Mouse (Mus musculus) c-Kit-positive CD71-negative TER-119-negative erythroid progenitor cells, embryonic 14.5 days (primary cell): ENCODE results near the gene Tceal8.
A peak's percentile ranks its signal among the peaks of the same experiment; 100 is the strongest.
"Not testable (repeated sequence)": the region's sequence is repeated elsewhere in the genome, so short reads cannot be mapped to it uniquely, and the experiment has no call there.

Source experiments
- DNase-seq: peaks from one replicate; pipeline ENCODE4 v3.0.0-alpha.2; 2013; ENCODE audit warnings: low read depth

Tceal8 gene

DNA sequence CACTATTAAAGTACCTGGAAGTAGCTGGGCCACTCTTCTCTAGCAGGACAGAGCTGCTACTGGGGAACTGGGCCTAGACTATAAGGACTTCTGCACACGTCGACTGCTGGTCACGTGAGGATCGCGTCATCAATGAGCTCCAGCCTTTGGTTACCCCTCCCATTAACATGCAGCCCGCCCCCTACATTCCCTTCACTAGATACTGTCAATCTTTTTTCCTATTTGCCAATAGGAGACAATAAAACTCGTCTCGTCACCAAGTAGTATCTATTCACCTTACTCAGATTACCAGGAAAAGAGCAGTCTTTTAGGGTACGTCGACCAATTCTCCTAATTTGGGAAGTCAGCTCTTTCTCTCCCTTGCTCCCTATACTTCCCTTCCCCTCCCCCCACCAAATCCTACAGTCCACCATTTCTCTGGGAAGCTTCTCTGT, at the start of gene Tceal8:
Tceal8 (minus strand) TSS at position 225 of the 434 bp plus-strand sequence.
- DNase-seq = peak; percentile 65

DNA sequence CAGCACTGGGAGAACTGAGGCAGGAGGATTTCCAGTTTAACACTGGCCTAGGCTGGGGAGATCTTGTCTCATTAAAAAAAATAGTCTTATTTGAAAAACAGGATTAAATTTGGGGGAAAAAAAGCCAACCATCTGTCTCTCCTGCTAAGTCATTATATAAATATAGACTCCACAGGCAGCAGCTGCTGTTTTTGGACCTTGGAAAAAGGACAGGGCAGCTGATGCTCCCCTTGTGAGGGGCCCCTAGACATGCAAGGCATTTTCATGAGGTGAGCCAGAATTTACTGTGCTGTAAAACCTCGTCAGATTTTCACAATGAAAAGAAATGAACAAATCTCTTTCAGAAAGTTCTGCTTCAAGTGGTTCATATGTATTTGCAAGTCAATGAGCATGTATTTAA, 44.2 kb upstream of the Tceal8 start:
- no peak for DNase-seq

DNA sequence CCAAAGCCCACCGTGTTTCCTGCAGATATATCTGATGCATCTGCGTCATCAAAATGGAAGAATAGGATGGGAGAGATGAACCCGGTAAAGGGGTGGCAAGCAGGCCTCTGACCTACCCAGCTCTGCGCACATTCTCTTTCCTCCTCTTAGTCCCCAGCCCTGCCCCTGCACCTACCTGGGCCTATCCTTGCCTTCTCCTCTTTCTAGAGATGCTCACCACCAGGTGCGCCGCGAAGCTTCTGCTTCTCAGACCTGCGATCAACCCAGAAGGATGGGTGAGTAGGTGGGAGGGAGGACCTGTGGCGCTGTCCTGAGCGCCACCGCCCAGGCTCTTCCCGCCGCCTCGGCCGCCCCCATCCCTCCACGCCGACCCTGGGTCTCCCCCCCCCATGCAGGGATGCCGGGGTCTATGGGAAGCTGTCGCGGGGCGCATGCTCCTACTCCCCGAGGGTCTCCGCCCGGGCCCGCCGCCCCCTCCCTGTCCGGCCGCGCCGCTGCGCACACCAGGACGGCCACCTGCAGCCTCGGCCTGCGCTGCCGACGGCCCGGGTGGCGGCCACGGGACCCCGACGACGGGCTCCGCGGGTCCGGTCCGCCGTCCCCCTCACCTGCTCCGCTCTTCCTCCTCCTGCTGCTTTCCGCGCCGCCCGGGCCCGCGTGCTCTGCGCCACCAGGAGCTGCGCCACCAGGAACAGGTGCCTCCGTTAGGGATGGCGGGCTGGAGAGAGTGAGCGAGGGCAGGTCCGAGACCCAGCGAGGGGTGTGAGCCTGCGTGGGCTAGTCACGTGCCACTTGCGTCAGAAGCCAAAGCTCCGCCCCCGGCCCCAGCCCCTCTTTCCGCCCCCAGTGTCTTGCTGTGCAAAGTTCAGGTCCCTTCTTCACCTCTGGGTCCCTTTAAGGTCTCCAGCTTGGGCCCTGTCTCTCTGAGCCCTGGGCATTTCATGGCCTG, 42.9 kb upstream of the Tceal8 start, which contains the start of the genes Tceal7 and Bex1:
Tceal7 (plus strand) TSS at position 51 of the 949 bp plus-strand sequence.
Bex1 (minus strand) TSS at position 785 of the 949 bp plus-strand sequence.
- not testable (repeated sequence) for DNase-seq

DNA sequence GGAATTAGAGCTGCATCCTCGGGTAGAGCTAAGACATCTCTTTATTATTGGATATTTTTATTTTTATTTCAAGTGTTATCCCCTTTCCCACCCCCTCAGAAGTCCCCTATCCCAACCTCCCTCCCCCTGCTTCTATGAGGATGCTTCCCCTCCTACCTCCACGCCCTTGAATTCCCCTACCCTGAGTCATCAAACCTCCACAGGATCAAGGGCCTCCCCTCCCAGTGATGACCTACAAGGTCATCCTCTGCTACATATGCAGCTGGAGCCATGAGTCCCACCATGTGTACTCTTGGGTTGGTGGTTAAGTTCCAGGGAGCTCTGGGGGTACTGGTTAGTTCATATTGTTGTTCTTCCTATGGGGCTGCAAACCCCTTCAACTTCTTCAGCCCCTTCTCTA, 41.3 kb upstream of the Tceal8 start:
- no peak for DNase-seq

DNA sequence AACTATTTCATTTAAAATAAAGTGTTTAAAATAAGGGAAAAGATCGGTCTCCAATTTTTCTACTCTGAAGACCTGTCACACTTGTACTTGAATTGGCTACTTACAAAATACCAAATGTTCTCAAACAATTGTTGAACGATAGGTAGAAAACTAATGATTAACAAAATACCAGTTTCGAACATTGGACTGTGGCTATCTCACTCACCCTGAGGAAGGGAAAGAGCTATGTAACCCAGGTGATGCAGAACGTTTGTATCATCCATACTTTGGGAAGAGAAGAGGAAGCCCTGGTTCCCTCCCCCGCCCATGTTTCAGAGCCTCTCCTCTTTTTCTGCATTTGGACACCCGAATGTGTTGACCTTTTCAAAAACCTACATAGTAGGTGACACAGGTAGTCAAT, 32.3 kb upstream of the Tceal8 start:
- DNase-seq = no peak

DNA sequence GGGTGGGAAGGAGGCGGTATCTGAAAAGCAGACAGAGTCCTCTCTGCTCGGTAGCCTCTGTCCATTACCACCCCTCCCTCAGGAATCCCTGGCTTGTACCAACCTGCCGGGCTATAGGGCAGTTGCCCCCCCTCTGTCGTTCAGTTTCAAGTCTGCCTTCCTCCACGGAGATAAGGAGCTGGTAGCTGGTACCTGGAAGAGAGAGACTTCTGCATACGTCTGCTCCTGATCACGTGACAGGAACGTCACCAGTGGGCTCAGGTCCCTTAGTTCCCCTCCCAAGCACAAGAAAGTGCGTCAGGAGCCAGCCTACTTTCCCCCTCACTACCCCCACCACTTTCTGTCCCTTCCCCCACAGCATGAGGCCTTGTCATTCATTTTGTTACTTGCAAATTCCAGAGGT, 31.5 kb upstream of the Tceal8 start, which contains the start of gene Tceal5:
Tceal5 (minus strand) TSS at position 213 of the 403 bp plus-strand sequence.
- DNase-seq = no peak

DNA sequence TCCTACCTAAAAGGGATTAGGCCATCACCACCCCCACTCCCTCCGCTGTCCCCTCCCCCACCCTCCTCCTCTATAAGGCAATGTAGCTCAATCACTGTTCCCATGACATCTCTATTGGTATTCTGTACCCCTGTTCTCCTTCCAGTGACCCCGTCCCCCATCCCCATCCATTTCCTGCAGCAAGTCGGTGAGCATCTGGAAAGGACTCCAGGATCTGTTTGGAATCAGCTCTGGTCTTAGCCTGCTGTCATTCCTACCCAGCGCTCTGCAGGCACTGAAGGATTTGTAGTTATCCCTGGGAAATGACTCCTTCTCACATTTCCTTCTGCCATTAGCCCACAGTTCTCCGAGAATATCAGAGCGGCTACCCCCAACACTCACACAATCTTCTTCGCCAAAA, 31.1 kb upstream of the Tceal8 start:
- no peak for DNase-seq

DNA sequence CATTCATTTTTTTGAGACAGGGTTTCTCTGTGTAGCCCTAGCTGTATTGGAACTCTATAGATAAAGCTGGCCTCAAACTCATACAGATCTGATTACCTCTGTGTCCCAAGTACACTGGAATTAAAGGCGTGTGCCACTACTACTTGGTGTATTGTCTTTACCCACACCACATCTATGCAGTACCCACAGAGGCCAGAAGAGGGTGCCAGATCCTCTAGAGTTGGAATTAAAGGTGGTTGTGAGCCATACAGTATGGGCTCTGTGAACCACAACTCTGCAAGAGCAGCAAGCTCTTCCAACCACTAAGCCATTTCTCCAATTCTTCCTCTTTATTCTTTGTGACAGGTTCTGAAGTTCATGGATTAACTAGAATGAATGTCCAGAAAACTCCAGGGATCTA, 24.7 kb upstream of the Tceal8 start:
- DNase-seq = no peak

DNA sequence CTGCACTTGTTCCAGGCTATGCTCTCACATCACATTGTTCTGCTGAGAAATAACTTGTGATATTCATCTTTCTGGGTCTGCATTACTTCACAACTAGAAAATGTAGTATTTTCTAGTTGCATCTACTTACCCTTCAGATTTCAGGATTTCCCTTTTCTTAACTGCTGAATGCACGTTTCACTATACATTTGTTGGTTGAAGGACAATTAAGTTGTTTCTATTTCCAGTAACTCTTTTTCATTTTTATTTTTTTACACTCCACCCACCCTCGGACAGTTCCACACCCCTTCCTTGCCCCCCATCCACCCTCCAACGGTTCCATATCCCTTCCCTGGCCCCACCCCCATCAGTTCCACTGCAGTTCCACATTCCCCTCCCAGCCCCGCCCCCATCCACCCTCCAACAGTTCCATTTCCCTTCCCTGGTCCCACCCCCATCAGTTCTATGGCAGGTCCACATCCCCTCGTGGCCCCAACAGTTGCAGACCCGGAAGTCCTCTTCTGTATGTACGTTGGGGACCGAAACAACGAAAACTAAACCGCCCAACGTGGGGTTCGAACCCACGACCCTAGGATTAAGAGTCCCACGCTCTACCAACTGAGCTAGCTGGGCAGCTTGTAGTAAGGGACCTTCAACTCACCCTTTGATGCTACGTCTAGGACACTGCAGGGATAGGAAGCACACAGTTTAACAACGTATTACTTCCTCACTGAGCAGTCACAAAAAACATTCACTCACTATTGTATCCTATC, 23.2 kb upstream of the Tceal8 start:
- no peak for DNase-seq

DNA sequence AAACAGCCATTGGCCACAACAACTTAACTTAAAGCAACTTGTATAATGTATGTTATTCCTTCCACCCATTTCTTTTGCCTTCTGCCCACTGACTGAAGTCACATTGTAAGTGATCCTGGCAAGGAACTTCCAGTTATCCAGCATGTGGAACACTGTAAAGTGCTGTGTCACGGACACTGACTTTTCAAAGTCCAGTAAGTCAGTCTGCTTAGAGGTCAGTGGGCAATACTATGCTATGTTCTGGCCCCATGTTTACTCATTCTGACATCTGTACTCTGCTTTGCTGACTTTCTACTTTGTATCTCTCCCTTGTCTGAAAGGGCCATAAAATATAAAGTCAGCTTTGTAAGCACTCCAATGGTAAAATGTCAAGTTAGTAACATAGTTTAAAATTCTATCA, 11.0 kb upstream of the Tceal8 start:
- no peak for DNase-seq

DNA sequence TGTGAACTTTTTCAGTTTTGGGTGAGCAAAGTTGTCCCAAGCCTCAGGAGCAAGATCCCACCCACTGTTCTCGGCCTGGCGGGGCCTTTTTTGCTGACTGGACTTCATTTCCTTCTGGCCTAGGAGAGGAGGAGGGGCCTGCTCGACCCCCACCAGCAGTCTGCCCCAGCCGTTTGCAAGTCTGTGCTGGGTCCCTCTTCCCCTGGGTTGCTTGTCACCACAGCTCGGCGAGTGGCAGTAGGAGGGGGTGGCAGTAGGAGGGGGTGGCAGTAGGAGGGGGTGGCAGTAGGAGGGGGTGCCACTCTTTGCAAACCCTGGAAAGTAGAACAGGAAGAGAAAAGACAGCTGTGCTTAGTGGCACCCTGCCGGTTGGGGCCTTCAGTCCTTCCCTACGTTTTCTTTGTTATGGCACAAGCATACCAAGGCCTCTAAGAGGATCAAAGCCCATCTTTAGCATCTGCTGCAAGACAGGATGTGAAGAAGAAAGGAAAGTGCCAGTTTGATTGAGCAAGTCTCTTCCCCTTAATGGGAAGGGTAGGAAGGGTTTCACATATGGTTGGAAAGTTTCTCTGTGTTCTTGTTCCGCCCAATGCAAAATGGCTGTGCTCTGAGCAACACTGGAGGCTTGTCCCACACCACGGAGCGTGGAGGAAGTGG, 8.9 kb upstream of the Tceal8 start:
- DNase-seq = no peak

DNA sequence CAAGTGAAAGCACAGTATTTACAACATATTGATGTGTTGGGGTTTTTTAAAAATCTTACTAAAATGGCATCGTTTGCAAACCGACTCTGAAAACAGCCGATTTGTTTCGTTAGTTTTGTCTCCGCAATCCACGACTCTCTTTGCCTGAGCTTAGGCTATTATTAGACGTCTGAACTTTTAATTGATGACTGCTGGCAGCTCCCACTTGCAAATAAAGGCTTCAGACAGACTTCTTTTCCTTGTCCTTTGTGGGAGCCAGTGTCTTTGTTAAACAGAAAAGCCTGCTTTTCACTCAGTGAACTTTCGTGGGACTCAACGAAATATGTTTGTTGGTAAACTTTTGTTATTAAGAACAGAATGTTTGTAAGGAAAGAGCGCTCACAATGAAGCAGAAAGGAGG, 644 bp upstream of the Tceal8 start:
- DNase-seq = no peak

DNA sequence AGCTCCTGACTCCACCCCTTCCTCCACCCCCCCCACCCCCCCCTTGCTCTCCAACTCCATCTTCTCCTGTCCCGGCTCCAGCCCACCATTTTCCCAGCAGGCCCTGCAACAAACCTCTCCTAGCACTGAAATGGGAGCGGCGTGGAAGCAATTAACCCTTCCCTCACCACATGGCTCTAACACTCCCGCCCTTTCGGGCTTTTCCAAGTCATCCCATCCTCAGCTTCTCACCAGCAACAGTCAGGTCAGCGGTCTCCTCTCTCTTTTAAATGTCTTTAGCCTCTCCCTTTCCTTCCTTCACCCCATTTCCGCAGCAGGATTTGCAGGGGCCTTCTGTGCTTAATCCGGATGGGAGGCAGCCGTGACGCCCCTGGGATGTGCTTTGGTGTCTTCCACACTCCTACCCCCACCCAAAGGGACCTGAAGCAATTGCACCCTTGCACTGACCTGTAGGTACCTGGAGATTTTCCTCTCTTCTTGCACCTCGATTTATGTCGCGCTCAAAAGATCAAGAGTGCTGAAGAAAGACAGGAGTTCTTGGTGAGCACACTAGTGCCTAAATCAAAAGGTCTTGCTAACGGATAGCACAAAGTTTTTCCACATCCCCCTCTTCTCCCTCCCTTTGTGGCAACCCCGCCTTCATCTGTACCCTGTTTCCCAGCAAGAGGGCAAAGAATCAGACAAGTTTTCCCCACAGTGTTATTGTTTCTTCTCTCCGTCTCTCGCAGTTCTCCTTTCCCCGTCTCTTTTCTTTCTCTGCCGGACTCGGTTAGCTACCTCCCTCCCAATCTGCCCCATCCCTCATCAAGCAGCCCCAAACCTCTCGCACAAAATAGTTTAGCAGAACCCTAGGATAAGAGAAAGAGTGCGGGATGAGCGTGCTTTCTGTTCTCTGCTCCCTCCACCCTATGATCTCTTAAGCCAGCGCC, 689 bp downstream of the Tceal8 start:
- DNase-seq = no peak

DNA sequence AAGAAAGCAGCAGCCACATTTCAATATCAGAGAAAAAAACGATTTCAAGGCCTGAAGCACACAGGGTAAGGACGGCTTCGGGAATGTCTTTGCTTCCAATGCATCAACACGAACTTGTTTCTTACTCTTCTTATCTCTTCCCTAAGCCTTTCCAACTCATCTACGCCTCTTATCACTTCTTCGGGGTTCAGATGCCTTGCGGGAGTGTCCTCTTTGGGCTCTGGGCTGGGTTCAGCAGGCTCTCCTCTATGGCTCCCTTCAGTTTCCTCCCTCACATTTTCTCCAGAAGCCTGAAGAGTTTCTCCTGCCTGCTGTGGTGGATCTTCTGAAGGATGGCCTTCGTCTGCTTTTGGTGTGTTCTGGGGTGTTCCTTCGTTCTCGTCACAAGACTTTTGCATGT, 1.5 kb downstream of the Tceal8 start:
- no peak for DNase-seq

DNA sequence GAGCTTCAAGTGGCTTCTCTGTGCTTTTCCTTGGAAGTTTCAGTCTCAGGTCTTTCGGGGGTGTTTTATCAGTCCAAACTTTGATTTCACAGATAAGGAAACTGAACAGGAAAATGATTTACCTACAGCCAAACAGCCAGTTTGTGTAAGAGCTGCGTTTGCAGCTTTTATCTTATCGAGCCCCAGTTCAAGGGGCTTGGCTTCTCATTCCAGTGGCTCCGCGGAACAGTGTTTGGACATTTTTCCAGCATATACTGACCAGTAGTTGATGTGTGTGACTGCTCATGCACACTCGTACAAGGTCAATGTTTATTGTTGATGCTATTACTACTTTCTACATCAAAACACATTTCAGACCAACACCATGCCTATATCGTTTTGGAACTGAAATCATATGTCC, 27.9 kb downstream of the Tceal8 start:
- DNase-seq = no peak

DNA sequence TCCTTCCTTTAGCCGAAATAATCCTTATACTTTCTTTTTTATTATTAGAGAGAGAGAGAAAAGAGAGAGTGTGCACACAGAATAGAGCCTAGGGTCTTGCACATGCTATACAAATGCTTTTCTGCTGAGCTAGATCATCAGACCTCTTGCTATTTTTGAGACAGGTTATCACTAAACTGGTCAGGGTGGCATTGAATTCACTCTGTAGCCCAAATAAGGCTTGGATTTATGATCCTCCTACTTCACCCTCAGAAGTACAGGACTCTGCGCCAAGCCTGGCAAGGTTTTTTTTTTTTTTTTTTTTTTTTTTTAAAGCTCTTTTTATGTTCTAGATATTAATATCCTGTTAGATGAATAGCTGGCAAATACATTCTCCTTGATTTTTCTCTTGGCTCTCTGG, 28.4 kb downstream of the Tceal8 start:
- no peak for DNase-seq

DNA sequence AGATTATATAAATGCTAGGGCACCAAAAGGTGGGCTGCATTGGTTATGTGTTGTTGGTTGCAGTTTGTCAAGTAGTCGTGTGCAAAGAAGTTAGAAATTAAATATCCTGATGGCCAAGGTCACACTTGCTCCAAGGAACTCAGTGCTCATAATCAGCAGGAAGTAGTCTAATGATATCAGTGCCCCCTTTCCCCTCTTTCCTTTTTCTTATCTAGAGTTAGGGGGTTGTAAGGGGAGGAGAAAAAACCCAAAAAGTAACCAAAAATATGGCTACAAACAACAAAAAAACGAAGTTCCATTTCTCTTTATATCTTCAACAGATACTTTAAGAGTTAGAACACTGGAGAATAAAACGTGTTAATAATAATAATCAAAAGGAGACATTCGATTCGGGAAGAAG, 30.8 kb downstream of the Tceal8 start:
- DNase-seq = no peak

DNA sequence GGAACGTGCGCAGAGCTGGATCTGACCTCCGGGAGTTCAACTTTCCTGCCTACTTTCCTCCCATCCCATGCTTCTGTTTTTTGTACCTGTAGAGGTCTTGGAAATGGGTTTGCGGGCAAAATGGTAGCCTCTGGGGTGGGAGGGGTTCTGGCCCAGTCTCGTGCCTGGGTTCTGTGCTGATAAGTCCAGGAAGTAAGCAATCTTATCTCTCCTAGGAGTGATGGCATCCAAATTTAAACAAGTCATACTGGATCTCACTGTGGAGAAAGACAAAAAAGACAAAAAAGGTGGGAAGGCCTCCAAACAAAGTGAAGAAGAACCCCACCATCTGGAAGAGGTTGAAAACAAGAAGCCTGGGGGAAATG, 32.5 kb downstream of the Tceal8 start:
- not testable (repeated sequence) for DNase-seq

DNA sequence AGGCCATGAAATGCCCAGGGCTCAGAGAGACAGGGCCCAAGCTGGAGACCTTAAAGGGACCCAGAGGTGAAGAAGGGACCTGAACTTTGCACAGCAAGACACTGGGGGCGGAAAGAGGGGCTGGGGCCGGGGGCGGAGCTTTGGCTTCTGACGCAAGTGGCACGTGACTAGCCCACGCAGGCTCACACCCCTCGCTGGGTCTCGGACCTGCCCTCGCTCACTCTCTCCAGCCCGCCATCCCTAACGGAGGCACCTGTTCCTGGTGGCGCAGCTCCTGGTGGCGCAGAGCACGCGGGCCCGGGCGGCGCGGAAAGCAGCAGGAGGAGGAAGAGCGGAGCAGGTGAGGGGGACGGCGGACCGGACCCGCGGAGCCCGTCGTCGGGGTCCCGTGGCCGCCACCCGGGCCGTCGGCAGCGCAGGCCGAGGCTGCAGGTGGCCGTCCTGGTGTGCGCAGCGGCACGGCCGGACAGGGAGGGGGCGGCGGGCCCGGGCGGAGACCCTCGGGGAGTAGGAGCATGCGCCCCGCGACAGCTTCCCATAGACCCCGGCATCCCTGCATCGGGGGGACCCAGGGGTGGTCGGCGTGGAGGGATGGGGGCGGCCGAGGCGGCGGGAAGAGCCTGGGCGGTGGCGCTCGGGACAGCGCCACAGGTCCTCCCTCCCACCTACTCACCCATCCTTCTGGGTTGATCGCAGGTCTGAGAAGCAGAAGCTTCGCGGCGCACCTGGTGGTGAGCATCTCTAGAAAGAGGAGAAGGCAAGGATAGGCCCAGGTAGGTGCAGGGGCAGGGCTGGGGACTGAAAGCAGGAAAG, 33.1 kb downstream of the Tceal8 start, which contains the start of gene Bex4:
Bex4 (plus strand) TSS at position 170 of the 813 bp plus-strand sequence.
- DNase-seq = not testable (repeated sequence)

DNA sequence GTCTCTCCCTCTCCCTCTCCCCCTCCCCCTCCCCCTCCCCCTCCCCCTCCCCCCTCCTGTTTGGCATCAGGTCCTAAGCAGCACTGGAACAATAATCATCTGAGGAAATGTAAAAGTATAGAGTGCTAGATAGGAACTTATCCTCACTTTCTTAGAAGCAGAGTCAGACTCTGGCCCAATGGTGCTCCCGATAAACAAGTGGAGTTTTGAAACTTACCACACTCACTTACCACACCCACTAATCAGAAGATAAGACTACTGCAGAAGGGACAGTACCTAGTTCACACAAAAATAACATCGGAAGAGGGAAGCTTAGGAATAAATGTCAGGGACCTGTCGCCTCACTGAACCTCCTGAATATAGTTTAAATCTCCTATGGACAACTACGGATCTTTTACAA, 36.6 kb downstream of the Tceal8 start:
- DNase-seq = no peak
